Mouse (Mus musculus) liver, embryonic 12.5 days (tissue): ENCODE data around the gene Eif3d. TPM values are rescaled to one million over a fixed set of nuclear protein-coding genes. Genes with fewer than 3 reads are reported as not detected.
"Not testable (repeated sequence)": the region's sequence is repeated elsewhere in the genome, so short reads cannot be mapped to it uniquely, and the experiment has no call there.

ENCODE experiments used
- ATAC-seq: fragments of 200-750 bp; cut with Nextera tagmentation; 2 replicates; pipeline ENCODE4 v1.8.0; 2017; ENCODE audit warnings: moderate number of reproducible peaks, mild to moderate bottlenecking, moderate library complexity
- H3K27ac ChIP-seq: fragments of 300-500 bp; sonication (generic); 2 replicates; pipeline ENCODE4 v1.5.1; 2016; ENCODE audit warnings: mild to moderate bottlenecking
- H3K27me3 ChIP-seq: fragments of 300-500 bp; sonication (generic); replicated peaks from 2 replicates; pipeline ENCODE4 v1.6.1; 2016; ENCODE audit warnings: mild to moderate bottlenecking, moderate library complexity
- H3K36me3 ChIP-seq: fragments of 300-500 bp; sonication (generic); 2 replicates; pipeline ENCODE4 v1.6.1; 2016; ENCODE audit warnings: mild to moderate bottlenecking, moderate library complexity
- H3K4me1 ChIP-seq: fragments of 300-500 bp; sonication (generic); 2 replicates; pipeline ENCODE4 v1.6.1; 2016
- H3K4me2 ChIP-seq: fragments of 300-500 bp; sonication (generic); 2 replicates; pipeline ENCODE4 v1.6.1; 2016; ENCODE audit warnings: mild to moderate bottlenecking, moderate library complexity
- H3K4me3 ChIP-seq: fragments of 300-500 bp; sonication (generic); 2 replicates; pipeline ENCODE4 v1.5.1; 2016; ENCODE audit warnings: mild to moderate bottlenecking, moderate library complexity
- H3K9ac ChIP-seq: fragments of 300-500 bp; sonication (generic); 2 replicates; pipeline ENCODE4 v1.6.1; 2016; ENCODE audit warnings: mild to moderate bottlenecking, moderate library complexity
- H3K9me3 ChIP-seq: fragments of 300-500 bp; sonication (generic); replicated peaks from 2 replicates; pipeline ENCODE4 v1.6.1; 2016; ENCODE audit warnings: mild to moderate bottlenecking, moderate library complexity
- WGBS: fragments of 180-500 bp; shearing (Covaris S2); methylation state at CpG from one replicate; pipeline ENCODE4 v1.1.7; 2016; ENCODE audit not compliant: insufficient replicate concordance; 5-methylcytosine and 5-hydroxymethylcytosine counted together
- polyA plus RNA-seq: library from polyadenylated mRNA; unstranded; fragments of >200 nt; fragmentation: Nextera tagmentation; extraction: Ambion mirVana; gene quantifications from 2 replicates; pipeline ENCODE4 v1.2.1, GENCODE M21; 2016

The Eif3d gene
- 257 and 271 TPM in 2 replicates for polyA plus RNA-seq

GRCm38 (mm10) chr15:77970470-77971292 is at the start of gene Eif3d:
Eif3d (minus strand) TSS chr15:77970813.
- Histone ChIP-seq H3K9me3 (no peaks in the 10 kb centered on the region), H3K36me3 (peaks cover 36% of the 10 kb centered on the region), H3K4me1 (peaks cover 85% of the 10 kb centered on the region), H3K4me2 (peak within 1 kb of the TSS; percentile 83), H3K4me3 (peak within 1 kb of the TSS; percentile 86), H3K27me3 (no peaks in the 10 kb centered on the region), H3K9ac (peak within 1 kb of the TSS; percentile 95), H3K27ac (peak within 1 kb of the TSS; percentile 96)
- ATAC-seq = peak; percentile 59
- under 1% methylated on average over 72 of the region's 72 CpGs for WGBS

DNA sequence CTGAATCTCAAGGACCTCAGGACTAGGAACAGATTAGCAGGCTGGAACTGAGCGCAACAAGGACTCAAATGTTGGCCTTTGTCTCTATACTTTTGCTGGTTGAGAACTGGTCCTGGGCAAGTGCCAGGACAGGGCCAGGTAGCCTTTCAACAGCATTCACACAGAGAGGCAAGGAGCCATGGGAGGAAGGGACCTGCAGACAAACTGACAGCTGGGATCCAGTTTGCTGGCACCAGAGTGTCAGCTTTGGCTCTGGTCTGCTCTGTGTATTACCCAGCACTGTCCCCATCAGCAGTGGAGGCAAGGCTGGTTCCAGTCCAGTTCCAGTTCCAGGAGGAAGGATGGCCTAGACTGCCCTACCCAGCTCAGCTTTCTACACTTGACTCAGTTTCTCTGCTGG is 43.4 kb upstream of the Eif3d start:
- H3K36me3 ChIP-seq = no peaks in the 10 kb centered on the region
- 79% methylated on average over 1 of the region's 1 CpGs for WGBS
- H3K4me2 ChIP-seq = no peak overlapping the region
- H3K9ac ChIP-seq = no peak overlapping the region
- no peaks in the 10 kb centered on the region for H3K9me3 ChIP-seq
- no peaks in the 10 kb centered on the region for H3K4me1 ChIP-seq
- H3K27ac ChIP-seq = no peak overlapping the region
- ATAC-seq = no peak
- H3K4me3 ChIP-seq = no peak overlapping the region
- peaks cover 9% of the 10 kb centered on the region; the same call in 1 of the 2 replicates for H3K27me3 ChIP-seq

DNA sequence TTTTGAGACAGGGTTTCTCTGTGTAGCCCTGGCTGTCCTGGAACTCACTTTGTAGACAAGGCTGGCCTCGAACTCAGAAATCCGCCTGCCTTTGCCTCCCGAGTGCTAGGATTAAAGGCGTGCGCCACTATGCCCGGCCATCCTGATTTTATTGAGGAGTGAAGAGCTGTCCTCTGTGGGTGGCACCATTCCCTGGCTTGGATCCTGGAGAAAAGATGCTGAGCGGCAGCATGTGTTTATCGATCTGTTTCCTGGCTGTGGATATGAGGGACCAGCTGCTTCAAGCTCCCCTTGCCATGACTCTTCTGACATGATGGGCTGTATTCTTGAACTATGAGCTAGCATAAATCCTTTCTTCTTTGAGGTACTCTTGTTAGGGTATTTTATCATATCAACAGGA is 37.6 kb upstream of the Eif3d start:
- H3K4me1 ChIP-seq, H3K27me3 ChIP-seq, H3K27ac ChIP-seq, H3K4me3 ChIP-seq, H3K36me3 ChIP-seq, ATAC-seq, H3K9ac ChIP-seq, H3K4me2 ChIP-seq, H3K9me3 ChIP-seq: not testable (repeated sequence)
- WGBS = 73% methylated on average over 8 of the region's 8 CpGs

DNA sequence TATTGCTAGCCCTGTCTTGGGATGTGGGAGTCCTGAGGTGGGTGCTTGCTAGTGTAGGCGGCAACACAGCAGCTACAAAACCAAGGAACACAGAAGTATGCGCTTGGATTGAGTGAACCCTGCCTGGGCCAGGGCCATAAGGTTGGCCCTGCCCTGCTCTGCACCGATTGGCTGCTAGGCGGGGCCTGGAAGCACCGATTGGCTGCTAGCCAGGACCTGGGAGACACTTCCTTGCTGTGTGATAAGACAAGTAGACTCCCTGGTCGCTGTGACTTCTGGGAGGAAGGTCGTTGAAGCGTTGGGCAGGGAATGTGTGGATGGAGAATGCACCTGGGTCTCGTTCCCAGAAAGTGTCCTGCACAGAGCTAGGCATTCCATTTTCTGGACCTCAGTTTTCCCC is 33.3 kb upstream of the Eif3d start:
- H3K4me2 ChIP-seq = no peak overlapping the region
- H3K27me3 ChIP-seq = no peaks in the 10 kb centered on the region; the same call in none of the 2 replicates
- H3K36me3 ChIP-seq = no peaks in the 10 kb centered on the region
- H3K9me3 ChIP-seq = no peaks in the 10 kb centered on the region
- H3K4me3 ChIP-seq = no peak overlapping the region
- no peak overlapping the region for H3K9ac ChIP-seq
- WGBS = 41% methylated on average over 9 of the region's 9 CpGs
- peak; percentile 77 for ATAC-seq
- H3K27ac ChIP-seq = no peak overlapping the region
- peaks cover 5% of the 10 kb centered on the region; the same call in 1 of the 2 replicates for H3K4me1 ChIP-seq

GRCm38 (mm10) chr15:78001400-78001799 is 30.8 kb upstream of the Eif3d start:
- Histone ChIP-seq H3K9me3 (no peaks in the 10 kb centered on the region), H3K4me2 (no peak overlapping the region), H3K27me3 (peaks cover 4% of the 10 kb centered on the region; the same call in 1 of the 2 replicates), H3K27ac (no peak overlapping the region), H3K4me1 (peaks cover 5% of the 10 kb centered on the region; the same call in 1 of the 2 replicates), H3K36me3 (no peaks in the 10 kb centered on the region), H3K9ac (no peak overlapping the region; the same call in 1 of the 2 replicates), H3K4me3 (no peak overlapping the region)
- WGBS = 31% methylated on average over 5 of the region's 5 CpGs
- ATAC-seq = no peak

GRCm38 (mm10) chr15:77988541-77988940 is 17.9 kb upstream of the Eif3d start:
- Histone ChIP-seq H3K4me2 (no peak overlapping the region), H3K4me1 (no peaks in the 10 kb centered on the region), H3K27ac (no peak overlapping the region), H3K9ac (no peak overlapping the region), H3K27me3 (peaks cover 13% of the 10 kb centered on the region), H3K36me3 (no peaks in the 10 kb centered on the region), H3K4me3 (no peak overlapping the region), H3K9me3 (no peaks in the 10 kb centered on the region)
- WGBS = 57% methylated on average over 5 of the region's 5 CpGs
- no peak for ATAC-seq

DNA sequence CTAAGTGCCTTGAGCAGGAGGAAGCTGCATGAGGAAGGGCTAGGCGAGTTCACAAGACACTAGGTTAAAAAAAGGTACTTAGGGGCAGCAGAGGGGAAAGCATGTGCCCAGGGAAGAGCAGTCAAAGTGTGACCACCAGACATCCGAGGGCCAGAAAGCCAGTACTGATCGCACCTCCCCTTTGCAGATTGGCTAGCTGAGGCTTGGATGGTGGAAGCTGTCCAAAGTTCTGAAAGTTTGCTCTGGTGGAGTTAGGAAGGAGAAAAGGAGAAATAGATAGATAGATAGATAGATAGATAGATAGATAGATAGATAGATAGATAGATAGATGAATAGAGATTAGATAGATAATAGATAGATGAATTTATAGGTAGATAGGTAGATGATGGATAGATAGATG is 12.8 kb upstream of the Eif3d start:
- Histone ChIP-seq H3K4me3 (no peak overlapping the region), H3K36me3 (no peaks in the 10 kb centered on the region), H3K27me3 (peaks cover 44% of the 10 kb centered on the region), H3K4me1 (peaks cover 1% of the 10 kb centered on the region; the same call in 1 of the 2 replicates), H3K4me2 (no peak overlapping the region), H3K27ac (no peak overlapping the region), H3K9ac (no peak overlapping the region), H3K9me3 (no peaks in the 10 kb centered on the region)
- 15% methylated on average over 3 of the region's 3 CpGs for WGBS
- no peak for ATAC-seq

DNA sequence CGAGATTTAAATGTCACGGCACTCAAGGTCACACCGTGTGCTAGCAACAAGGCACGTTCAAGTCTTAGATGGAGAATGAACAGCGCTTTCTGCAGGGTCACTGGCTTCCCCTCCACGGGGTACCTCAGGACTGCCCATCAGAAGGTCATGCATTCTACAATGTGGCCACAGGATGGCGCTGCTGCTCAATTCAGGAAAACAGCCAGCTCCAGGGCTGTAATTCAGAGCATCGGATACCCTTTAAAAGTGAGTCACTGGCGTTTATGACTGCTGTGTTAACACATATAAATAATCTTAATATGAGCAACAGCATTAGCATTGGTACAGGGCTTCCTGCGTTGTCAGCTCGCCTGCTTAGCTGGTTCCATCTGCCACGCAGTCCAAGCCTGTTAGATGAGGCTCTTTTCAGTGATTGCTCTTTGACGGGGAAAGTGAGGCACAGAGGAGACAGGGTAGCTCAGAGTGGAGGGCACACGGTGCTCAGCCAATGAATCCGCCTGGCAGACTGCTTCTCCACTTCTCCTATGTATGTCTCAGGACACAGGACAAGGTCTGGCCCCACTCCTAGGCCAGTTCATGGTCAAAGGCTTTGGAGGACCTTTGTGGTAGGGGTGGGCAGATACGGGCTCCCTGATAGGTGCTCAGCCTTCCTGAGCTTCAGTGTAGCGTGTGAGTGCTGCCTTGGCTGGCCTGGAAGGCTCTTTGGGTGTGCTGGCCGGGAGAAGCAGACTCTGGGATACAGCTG is 11.8 kb upstream of the Eif3d start:
- WGBS = 26% methylated on average over 18 of the region's 18 CpGs

GRCm38 (mm10) chr15:77981181-77981680 is 10.6 kb upstream of the Eif3d start:
- no peak for ATAC-seq
- no peak overlapping the region for H3K4me3 ChIP-seq
- no peak overlapping the region for H3K27ac ChIP-seq
- peaks cover 22% of the 10 kb centered on the region for H3K4me1 ChIP-seq
- 54% methylated on average over 5 of the region's 5 CpGs for WGBS
- H3K9ac ChIP-seq = no peak overlapping the region
- H3K36me3 ChIP-seq = no peaks in the 10 kb centered on the region
- no peaks in the 10 kb centered on the region for H3K9me3 ChIP-seq
- H3K27me3 ChIP-seq = peaks cover 44% of the 10 kb centered on the region
- H3K4me2 ChIP-seq = no peak overlapping the region

More for the DNA sequence above, 11.8 kb upstream of the Eif3d start:
- Histone ChIP-seq H3K4me2 (no peak overlapping the region), H3K4me1 (peaks cover 12% of the 10 kb centered on the region), H3K9me3 (no peaks in the 10 kb centered on the region), H3K36me3 (no peaks in the 10 kb centered on the region), H3K27ac (no peak overlapping the region), H3K4me3 (no peak overlapping the region), H3K27me3 (peaks cover 44% of the 10 kb centered on the region), H3K9ac (no peak overlapping the region)
- ATAC-seq = no peak

- WGBS = 78% methylated on average over 10 of the region's 10 CpGs
These were observed 8.8 kb upstream of the Eif3d start for GRCm38 (mm10) chr15:77979427-77979865.

DNA sequence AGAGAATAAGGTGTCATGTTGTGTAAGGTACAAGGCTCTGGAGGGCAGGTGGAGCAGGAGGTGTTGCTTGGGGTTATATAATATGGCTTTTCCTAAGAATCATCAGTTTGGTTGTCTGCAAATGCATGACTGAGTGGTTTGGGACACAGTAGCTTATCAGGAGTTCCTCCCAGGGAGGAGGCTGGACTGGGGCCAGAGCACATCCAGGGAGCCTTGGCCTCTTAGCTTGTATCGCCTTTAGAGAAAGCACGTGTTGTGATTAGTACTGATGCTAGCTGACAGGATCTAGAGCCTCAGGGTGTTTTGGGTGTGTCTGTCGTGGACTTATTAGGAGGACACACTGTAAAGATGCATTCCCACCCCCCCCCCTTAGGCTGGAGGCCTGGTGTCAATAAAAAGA is 7.0 kb upstream of the Eif3d start:
- H3K4me1 ChIP-seq = peaks cover 56% of the 10 kb centered on the region
- H3K27ac ChIP-seq = peak overlapping the region; percentile 61
- no peak overlapping the region for H3K4me3 ChIP-seq
- 43% methylated on average over 3 of the region's 3 CpGs for WGBS
- peak overlapping the region; percentile 36 for H3K4me2 ChIP-seq
- no peaks in the 10 kb centered on the region for H3K36me3 ChIP-seq
- H3K9ac ChIP-seq = no peak overlapping the region
- ATAC-seq = peak; percentile 51; the same call in 1 of the 2 replicates
- peaks cover 28% of the 10 kb centered on the region for H3K27me3 ChIP-seq
- no peaks in the 10 kb centered on the region for H3K9me3 ChIP-seq

More at GRCm38 (mm10) chr15:77979427-77979865, 8.8 kb upstream of the Eif3d start:
- H3K36me3 ChIP-seq = no peaks in the 10 kb centered on the region
- no peak overlapping the region for H3K27ac ChIP-seq
- H3K9ac ChIP-seq = no peak overlapping the region
- no peak overlapping the region for H3K4me2 ChIP-seq
- no peak overlapping the region for H3K4me3 ChIP-seq
- H3K27me3 ChIP-seq = peaks cover 39% of the 10 kb centered on the region
- ATAC-seq = no peak
- no peaks in the 10 kb centered on the region for H3K9me3 ChIP-seq
- peaks cover 39% of the 10 kb centered on the region for H3K4me1 ChIP-seq
